Mouse (Mus musculus) ZHBTc4 (cell line): ENCODE data around the gene Zfp446.

Source experiments
- DNase-seq: peaks from one replicate; pipeline ENCODE4 v3.0.0-alpha.2; 2011; ENCODE audit warnings: low read depth, low spot score

Gene Zfp446

GRCm38 (mm10) chr7:12987409-12988189 is 10.0 kb downstream of the Zfp446 start:
- no peak for DNase-seq

GRCm38 (mm10) chr7:12992222-12992621 is 14.6 kb downstream of the Zfp446 start:
- peak; percentile 78 for DNase-seq

GRCm38 (mm10) chr7:12993148-12993547 is 15.5 kb downstream of the Zfp446 start:
- no peak for DNase-seq

GRCm38 (mm10) chr7:12995862-12996261 is 18.2 kb downstream of the Zfp446 start:
- DNase-seq, result no peak

DNA sequence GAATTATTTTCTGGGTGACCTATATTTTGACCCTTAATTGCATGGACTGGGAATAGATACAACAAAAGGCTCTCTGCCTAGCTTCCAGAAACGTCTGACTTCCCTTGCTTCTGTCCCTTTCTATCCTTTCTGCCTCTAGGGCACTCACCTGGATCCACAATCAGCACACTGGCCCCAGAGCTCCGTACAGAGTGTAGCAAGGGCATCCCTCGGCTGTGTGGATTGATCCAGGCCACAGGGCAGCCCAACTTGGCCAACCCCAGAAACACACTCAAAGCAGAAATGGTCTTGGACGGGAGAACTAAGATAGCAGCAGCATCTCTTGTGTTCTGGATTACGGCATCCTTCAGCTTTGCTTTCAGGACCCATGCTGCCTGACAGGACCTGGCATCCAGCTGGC is 19.6 kb downstream of the Zfp446 start:
- DNase-seq, result no peak

GRCm38 (mm10) chr7:12998053-12998452 is 20.4 kb downstream of the Zfp446 start, which contains the start of gene Slc27a5:
Slc27a5 (minus strand) TSS chr7:12998192.
- no peak for DNase-seq

DNA sequence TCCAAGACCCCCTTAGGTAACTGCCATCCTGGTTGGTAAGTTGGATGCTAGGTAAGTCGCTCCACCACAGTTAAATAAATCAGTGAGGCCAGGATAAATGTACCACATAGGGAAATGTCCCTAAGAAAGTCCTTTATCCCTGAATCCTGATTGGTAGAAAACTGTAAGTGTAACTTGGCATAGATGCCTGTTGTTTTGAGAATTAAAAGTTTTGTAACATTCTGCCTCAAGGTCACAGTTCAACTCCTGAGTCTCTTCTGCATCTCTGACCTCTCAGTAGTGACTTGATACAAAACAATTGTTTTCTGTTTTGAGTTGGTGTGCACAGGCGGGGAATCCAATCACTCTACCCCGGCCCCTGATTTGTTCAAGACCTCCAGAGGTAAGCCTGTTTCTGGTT is 21.2 kb downstream of the Zfp446 start, which contains the start of gene Trim28:
TSS of gene Trim28 (plus strand) at position 264 of the 400 bp plus-strand sequence.
- DNase-seq, result no peak

- DNase-seq, result no peak
Measured at GRCm38 (mm10) chr7:13001584-13001983, 23.9 kb downstream of the Zfp446 start.

- peak; percentile 49 for DNase-seq
Measured at GRCm38 (mm10) chr7:13003380-13003779, 25.7 kb downstream of the Zfp446 start.

- peak; percentile 82 for DNase-seq
Measured at GRCm38 (mm10) chr7:13006011-13006410, 28.4 kb downstream of the Zfp446 start.

GRCm38 (mm10) chr7:13006531-13006930 is 28.9 kb downstream of the Zfp446 start:
- DNase-seq, result no peak

DNA sequence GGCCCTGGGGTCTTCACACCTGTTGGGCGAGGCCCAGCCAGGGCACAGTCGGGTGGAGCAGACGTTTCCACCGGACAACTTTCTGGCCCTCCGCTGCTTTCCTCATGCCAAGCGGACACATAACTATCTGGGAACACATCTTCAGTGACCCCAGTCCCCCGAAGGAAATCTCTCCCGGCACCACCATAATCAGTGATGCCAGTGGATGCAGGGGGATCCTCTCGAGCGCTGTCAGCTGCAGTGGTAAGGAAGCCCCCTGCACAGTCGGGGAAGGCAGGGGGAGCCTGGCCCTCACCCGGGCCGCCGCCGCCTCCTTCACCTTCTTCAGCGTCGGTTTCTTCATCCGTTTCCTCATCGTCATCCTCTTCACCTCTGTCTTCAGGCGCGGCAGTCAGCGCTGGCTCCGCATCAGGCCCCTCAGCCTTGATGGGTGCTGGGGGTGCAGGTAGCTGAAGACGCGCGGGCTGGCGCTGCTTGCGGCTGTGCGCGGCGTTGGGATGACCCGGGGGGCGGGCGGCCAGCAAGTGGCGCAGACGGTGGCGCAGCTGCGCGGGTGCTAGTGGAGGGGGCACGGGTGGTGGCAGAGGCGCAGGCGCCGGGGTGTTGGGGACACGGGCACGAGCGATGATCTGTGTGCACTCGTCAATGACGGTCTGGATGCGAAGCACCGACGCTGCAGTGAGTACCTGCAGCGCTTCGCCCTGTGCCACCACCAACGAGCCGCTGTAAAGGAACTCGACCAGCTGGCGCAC is 29.9 kb downstream of the Zfp446 start:
- DNase-seq, result no peak

- DNase-seq, result peak; percentile 99
Measured at GRCm38 (mm10) chr7:13009143-13010004, 31.7 kb downstream of the Zfp446 start.

- peak; percentile 90 for DNase-seq
Measured at GRCm38 (mm10) chr7:13010005-13010908, 32.6 kb downstream of the Zfp446 start, which contains the start of gene Zbtb45. Zbtb45 (minus strand) TSS chr7:13010034.

DNA sequence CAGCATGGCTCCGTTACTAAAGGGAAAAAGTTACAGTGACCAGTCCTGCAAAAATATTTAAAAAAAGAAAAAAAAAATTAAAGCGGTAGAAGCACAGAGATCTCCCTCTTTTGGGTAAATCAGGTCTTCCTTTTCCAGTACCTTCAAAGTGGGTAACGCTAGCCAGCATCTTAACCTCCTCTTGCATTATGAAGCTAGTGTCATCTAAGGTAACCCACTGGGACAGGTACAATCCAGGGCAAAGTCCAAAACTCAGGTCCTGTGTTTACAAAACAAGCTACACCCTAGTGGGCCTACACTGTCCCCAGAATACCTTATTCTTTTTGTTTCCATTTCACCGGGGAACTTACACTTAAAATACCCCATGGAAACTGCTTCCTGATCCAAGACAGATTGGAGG is 36.0 kb downstream of the Zfp446 start:
- no peak for DNase-seq

GRCm38 (mm10) chr7:13014275-13014839 is 36.7 kb downstream of the Zfp446 start:
- DNase-seq, result peak; percentile 99

DNA sequence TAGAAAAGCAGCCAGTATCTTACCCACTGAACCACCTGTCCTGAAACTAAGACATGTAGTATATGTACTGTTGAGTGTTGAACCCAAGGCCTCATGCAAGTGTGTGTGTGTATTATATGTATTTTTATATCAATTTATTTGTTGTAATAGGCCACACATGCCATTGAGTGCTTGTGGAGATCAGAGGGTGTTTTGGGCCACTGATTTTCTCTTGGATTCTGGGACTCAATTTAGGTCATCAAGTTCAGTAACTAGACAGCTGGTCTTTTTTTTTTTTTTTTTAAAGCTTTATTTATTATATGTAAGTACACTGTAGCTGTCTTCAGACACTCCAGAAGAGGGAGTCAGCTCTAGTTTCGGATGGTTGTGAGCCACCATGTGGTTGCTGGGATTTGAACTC is 37.6 kb downstream of the Zfp446 start:
- DNase-seq, result peak; percentile 22

DNA sequence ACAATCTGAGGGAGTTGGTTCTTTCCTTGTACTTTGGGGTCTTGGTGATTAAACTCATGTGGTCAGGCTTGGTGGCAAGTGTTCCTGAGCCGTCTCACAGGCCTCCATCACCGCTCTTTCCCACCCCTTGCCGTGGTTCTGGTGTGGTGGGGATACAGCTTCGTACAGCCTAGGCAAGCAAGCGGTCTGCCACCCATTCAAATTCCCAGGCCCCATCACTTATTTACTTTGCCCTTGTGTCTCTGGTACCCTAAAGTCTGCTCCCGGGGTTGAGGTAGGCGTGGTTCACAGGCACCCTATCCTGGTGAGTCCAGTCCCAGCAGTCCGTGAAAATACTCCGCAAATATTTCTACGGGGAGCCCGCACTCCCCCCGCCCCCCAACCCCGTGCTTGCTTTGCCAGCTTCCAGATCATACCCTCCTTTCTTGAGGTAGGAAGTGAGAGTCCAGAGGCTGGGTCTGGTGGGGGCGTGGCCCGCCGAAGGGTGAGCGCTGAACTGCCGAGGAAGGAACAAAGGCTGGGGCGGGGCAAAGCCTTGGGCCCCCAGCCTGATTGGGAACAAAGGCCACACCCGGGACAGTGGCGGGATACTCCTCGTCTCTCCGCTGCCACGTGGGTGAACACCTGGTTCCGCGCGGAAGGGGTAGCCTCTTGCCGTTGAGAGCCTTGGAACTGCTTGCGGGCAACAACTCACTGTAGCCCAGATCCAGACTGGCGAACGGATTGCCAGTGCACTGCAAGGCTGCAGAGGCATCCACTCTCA is 45.3 kb downstream of the Zfp446 start:
- DNase-seq, result peak; percentile 98

DNA sequence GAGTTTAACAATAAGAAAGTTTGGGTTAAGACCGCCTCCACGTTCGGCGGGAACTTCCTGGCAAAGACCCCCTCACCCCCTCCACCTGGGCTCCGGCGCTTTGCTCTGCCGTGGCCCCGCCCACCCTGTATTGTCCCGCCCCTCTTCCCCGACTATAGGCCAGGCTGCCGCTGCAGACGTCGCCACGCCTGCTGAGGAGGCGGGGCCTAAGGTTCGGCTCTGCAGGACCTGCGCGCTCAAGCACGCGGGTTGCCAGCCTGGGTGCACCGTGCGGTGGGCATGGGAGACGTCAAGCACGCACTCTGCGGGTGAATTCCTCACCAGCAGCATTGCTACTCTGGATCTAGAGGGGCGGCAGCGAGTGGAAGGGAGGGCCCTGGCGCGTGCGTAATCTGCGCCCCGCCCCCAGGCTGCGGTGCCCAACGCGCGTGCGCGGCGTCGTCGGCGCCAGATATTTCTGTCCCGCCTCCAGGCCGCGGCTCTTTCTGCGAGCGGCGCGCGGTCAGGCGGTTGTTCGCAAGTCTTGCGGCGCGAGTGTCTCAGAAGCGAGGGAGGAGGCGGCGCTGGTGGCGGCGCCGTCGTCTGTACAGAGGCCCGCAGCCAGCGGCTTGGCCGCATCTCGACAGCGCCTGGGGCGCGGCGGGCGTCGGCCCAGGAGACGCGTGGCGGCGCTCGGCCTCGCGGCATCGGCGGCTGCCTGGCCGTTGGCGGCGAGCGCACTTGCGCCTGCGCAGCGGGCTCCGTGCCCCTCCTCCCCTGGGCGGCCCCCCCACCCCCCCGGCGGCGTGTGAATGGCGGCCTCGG is 46.5 kb downstream of the Zfp446 start:
- DNase-seq, result peak; percentile 98
